Mouse (Mus musculus): ENCODE data around the gene Tmtc4.

The Tmtc4 gene

GRCm38 (mm10) chr14:122973091-122973490 is 10.7 kb downstream of the Tmtc4 start:
- no peak for DNase-seq

GRCm38 (mm10) chr14:122968049-122968448 is 15.8 kb downstream of the Tmtc4 start:
- DNase-seq, result no peak

GRCm38 (mm10) chr14:122957941-122958340 is 25.9 kb downstream of the Tmtc4 start:
- DNase-seq, result no peak

GRCm38 (mm10) chr14:122953331-122953730 is 30.5 kb downstream of the Tmtc4 start:
- DNase-seq, result peak; percentile 56

- no peak for DNase-seq
These were observed 31.3 kb downstream of the Tmtc4 start for GRCm38 (mm10) chr14:122952556-122952955.

GRCm38 (mm10) chr14:122951676-122952445 is 32.0 kb downstream of the Tmtc4 start:
- no peak for DNase-seq

GRCm38 (mm10) chr14:122950915-122951314 is 32.9 kb downstream of the Tmtc4 start:
- peak; percentile 5 for DNase-seq

GRCm38 (mm10) chr14:122943475-122943853 is 40.4 kb downstream of the Tmtc4 start:
- DNase-seq, result no peak

- DNase-seq, result no peak
These were observed 40.9 kb downstream of the Tmtc4 start for GRCm38 (mm10) chr14:122942757-122943474.

GRCm38 (mm10) chr14:122936460-122936859 is 47.4 kb downstream of the Tmtc4 start:
- no peak for DNase-seq

- DNase-seq, result no peak
These were observed 63.8 kb downstream of the Tmtc4 start for GRCm38 (mm10) chr14:122920011-122920410.

- no peak for DNase-seq
These were observed 66.2 kb downstream of the Tmtc4 start for GRCm38 (mm10) chr14:122917676-122918075.

GRCm38 (mm10) chr14:122913657-122914056 is 70.2 kb downstream of the Tmtc4 start, which contains the start of gene Ggact:
TSS of gene Ggact (minus strand) at chr14:122913757.
- DNase-seq, result no peak

GRCm38 (mm10) chr14:122912812-122913498 is 70.9 kb downstream of the Tmtc4 start:
- peak; percentile 74 for DNase-seq

GRCm38 (mm10) chr14:122912137-122912536 is 71.7 kb downstream of the Tmtc4 start:
- no peak for DNase-seq

- no peak for DNase-seq
These were observed 72.6 kb downstream of the Tmtc4 start for GRCm38 (mm10) chr14:122911265-122911664.

- DNase-seq, result no peak
These were observed 74.3 kb downstream of the Tmtc4 start for GRCm38 (mm10) chr14:122909368-122910091.

- no peak for DNase-seq
These were observed 75.8 kb downstream of the Tmtc4 start for GRCm38 (mm10) chr14:122908075-122908474.

GRCm38 (mm10) chr14:122905007-122905406 is 78.8 kb downstream of the Tmtc4 start:
- DNase-seq, result no peak

- DNase-seq, result no peak
These were observed 79.9 kb downstream of the Tmtc4 start for GRCm38 (mm10) chr14:122903923-122904351.

GRCm38 (mm10) chr14:122902884-122903283 is 81.0 kb downstream of the Tmtc4 start:
- peak; percentile 6 for DNase-seq

- DNase-seq, result peak; percentile 43
These were observed 81.7 kb downstream of the Tmtc4 start for GRCm38 (mm10) chr14:122902136-122902535.

- DNase-seq, result no peak
These were observed 82.1 kb downstream of the Tmtc4 start for GRCm38 (mm10) chr14:122901715-122902114.
